Mouse (Mus musculus) layer of hippocampus, adult 8-10 months (tissue): ENCODE data around the gene Gpatch2. TPM values are rescaled to one million over a fixed set of nuclear protein-coding genes. Genes with fewer than 3 reads are reported as not detected.

Experiments used
- DNase-seq, 2 experiments: peaks; one replicate each; pipeline ENCODE4 v3.0.0; 2022; ENCODE audit warnings: low spot score in 2 of 2
- total RNA-seq, 4 experiments: library from RNA; stranded (reverse); gene quantifications; 2 replicates each; pipeline ENCODE4 v1.2.4; 2022

The Gpatch2 gene
- total RNA-seq, 4 experiments from 2014 or later, result 21.1 to 22.7 (median 22.1) TPM

DNA sequence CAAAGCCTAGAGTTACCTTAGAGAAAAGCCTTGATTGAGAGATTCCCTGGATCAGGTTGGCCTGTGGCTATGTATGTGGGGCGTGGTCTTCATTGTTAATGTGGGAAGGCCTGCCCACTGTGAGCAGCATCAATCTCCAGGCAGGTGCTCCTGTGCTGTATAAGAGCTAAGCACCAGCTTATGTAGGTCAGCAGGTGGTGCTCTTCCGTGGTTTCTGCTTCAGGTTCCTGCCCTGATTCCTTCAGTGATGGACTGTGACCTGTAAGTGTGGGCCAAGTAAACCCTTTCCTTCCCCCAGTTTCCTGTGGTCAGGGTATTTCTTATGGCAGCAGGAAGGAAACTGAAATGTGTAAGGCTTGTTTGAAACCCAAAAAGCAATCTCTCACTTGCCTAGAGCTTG, 151.5 kb downstream of the Gpatch2 start:
- no peak for DNase-seq

- no peak for DNase-seq
Measured at GRCm38 (mm10) chr1:187369049-187369448, 153.7 kb downstream of the Gpatch2 start.

DNA sequence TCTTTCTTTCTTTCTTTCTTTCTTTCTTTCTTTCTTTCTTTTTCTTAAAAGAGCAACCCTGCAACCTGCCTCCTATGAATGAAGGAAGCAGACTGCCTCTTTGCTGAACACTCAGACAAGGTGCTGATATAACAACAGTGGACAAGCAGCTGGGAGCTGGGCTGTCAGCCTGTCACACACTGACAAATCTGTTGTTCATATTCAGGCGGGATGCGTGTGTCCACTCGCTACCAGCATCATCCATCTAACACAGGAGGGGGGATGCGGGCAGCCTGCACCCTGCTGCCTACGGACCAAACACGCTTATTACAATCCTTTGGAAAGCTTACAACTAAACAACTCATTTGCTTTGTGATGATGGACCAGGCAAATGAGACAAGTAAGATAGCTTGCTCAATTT, 158.2 kb downstream of the Gpatch2 start:
- no peak for DNase-seq

GRCm38 (mm10) chr1:187374418-187374817, 159.1 kb downstream of the Gpatch2 start:
- no peak for DNase-seq

DNA sequence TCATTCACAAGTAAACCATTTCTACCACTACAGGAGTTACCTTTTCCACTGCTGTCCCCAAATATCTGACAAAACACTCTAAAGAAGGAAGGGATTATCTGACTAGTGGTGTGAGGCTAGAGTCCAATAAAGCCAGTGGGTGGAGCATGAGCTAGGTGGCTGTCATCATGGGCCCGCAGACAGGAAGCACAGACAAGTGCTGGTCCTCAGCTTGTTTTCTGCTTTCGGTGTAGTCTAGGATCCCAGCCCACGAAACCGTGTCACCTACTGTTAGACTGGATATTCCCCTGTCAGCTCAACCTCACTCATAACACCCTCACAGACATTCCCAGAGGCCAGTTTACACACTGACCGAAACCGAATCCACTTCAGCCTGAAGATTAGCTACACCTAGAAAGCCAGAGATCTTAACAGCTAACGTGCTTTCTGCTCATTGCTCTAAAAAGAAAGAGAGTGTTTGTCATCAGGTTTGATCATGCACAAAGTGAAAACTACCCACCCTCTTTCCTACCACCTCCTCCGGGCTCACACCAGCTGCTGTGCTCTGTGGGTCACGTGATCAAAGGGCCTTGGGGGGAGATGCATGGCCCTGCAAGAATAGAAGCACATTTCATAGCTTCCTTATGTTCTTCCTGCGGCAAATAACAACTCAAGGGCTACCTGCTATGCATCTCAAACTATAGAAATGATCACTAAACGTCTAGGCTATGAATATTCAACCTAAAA, 161.8 kb downstream of the Gpatch2 start:
- no peak for DNase-seq

DNA sequence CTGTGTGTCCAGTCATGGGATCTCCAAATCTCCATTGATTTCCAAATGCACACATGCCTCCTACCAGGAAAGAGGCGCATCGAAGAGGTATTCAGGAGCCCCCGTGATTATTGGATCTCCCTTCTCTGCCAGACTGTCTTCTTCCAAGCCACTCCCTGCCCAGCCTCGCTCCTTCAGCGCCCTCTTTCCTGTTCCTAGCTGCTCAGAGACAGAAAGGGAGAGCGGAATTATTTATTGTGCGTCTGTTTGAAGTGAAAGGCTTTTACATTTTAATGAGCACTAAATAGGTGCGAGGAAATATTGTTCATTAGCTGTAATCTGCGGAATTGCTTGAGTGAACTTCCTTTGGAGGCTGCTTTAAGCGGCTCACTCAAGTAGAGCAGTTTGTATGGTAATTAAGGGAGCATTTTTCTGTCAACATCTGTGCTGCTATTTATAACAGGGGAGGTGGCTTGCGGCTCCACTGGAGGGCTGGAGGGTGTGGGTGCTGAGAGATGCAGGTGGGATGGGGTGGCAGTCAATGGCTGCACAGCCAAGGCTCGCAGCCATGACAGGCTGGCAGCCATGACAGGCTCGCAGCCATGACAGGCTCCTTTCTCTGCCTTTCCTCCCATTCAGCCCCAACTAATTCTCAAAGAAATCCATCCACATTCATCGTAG, 162.7 kb downstream of the Gpatch2 start:
- DNase-seq, result no peak

GRCm38 (mm10) chr1:187389476-187389875, 174.2 kb downstream of the Gpatch2 start:
- DNase-seq, result no peak

- DNase-seq, result no peak
Measured at GRCm38 (mm10) chr1:187400834-187401233, 185.5 kb downstream of the Gpatch2 start.

Other genes starting within 250 kb of the Gpatch2 start
- not detected for gene D1Pas1, start 248.1 kb upstream of the Gpatch2 start, total RNA-seq
- 1 to 10 TPM in 2 of 4 experiments, under 1 TPM in 2; 0.70 to 1.6 (median 0.97) TPM for gene Spata17, start within 50 bp of the Gpatch2 start, total RNA-seq